Mouse (Mus musculus): ENCODE data around the gene Ccl9.
"Not testable (repeated sequence)": the region's sequence is repeated elsewhere in the genome, so short reads cannot be mapped to it uniquely, and the experiment has no call there.

Gene Ccl9

DNA sequence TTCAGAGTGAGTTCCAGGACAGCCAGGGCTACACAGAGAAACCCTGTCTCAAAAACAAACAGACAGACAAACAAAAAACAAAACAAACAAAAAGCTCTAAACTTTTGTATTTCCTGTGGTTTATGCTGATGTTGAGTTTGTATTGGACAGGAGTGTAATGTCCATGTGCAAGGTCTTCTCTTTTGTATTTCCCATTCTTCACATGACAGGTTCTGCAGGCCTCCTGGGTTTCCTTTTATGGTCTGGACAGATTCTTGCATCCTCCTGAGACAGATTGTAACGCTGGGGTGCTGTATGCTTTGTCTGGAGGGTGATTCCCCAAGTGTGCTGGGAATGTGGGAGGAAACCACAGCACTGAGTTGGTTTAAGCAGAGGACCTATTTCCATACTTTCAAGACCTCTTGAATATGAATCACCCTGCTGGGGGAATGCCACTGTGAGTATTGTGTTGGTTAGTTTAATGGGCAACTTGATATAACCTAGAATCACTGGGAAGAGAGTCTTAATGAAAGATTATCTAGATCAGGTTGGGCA lies 2.3 kb upstream of the Ccl9 start:
- DNase-seq (ENCODE audit: low spot score): no peak

DNA sequence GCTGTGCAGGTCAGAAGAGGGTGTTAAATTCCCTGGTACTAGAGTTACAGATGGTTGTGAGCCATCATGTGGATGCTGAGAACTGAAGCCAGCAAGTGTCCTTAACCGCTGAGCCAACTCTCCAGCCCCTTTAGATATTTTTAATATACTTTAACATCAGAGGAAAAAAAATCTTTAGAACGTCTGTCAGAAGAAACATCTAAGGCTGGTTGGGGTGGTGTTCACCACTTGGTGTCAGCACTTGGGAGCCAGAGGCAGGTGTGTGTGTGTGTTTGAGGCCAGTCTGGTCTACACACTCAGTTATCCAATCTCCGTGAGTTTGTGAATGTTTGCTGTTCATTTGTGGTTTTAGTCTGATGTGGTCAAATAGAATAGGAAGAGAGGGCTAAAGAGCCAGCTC lies 563 bp upstream of the Ccl9 start:
- DNase-seq (ENCODE audit: low spot score): no peak

DNA sequence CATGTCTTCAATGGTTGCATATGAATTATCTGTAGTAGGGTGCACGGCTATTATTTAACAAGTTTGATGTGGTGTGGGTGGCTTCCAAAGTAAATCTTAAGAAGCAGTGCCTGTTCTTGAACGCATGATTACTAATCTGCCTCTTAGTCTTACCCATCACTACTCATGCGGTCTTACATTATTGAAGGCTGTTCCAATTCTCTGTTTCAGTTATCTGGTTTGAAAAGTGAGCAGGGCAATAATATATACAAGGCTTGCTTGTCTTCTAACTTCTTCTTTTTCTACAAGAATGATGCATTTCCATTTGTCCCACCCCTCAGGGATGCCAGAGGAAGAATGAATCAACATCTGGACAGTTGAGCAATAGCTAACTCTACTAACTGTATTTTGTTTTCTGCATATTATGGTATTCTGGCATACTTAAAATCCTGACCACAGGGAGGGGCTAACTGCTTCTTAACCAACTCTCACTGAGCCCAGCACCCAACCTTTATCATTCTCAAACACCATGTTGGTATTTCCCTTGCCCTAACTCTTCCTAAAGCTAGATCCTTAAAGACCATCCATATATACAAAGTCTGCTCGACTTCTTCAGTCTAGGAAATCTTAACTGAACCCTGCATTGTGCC lies 1.4 kb downstream of the Ccl9 start:
- DNase-seq (ENCODE audit: low spot score): no peak

DNA sequence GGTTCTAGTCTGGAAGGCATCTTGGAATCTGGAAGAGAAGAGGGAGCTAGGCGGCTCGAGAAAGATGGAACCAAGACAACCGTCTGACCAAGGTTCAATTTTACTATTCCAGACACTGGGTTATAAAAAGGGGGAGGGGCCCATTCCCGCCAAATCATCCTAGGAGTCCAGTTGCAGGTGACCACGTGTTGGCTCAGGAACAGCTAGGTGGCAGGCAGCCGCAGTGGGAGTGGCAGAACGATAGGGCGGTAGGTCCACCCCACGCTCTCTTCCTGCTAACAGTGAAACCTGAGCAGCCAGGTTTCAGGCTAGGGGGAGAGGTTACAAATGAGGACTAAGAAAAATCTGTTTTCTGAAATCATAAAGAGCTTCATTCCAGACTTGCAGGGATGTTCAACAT lies 5.6 kb downstream of the Ccl9 start:
- DNase-seq (ENCODE audit: low spot score): no peak

GRCm38 (mm10) chr11:83572223-83572622 lies 6.2 kb downstream of the Ccl9 start:
- no peak for DNase-seq (ENCODE audit: low spot score)

DNA sequence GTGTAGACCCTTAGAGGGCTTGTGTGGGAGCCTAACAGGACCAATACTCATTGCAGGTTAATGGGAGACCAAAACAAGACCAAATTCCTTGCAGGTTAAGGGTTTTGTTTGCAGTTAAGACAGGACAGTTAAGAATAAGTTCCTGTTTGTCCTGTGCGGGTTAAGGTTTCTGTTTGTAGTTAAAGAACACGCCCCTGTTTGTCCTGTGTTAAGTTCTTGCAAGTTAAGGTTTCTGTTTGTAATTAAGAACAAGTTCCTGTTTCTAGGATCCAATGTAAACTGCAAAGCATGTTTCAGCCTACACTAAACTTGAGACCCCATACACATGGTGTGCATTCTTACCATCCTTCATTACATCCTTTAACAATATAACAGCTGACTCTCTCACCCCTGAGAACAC lies 8.2 kb downstream of the Ccl9 start:
- DNase-seq (ENCODE audit: low spot score): no peak

- no peak for DNase-seq (ENCODE audit: low spot score)
These were observed 9.2 kb downstream of the Ccl9 start for GRCm38 (mm10) chr11:83569249-83569648.

DNA sequence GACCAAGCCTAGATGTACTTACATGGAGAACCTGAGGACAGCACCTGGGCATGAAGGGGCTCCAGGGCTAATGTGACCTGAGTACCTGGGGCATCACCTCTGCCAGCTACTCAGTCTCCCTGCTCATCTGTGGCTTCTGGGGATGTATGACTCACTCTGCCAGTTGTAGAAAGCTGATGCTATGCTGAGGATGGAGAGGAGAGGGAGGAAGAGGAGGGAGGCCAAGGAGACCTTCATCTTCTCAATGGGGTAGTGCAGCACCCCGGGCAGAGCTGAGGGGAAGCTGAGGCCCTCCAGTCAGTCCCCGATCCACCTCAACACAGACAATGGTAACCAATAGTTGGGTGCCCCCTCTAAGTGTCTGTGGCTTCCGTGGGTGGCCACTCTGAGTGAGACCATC lies 9.7 kb downstream of the Ccl9 start:
- no peak for DNase-seq (ENCODE audit: low spot score)

DNA sequence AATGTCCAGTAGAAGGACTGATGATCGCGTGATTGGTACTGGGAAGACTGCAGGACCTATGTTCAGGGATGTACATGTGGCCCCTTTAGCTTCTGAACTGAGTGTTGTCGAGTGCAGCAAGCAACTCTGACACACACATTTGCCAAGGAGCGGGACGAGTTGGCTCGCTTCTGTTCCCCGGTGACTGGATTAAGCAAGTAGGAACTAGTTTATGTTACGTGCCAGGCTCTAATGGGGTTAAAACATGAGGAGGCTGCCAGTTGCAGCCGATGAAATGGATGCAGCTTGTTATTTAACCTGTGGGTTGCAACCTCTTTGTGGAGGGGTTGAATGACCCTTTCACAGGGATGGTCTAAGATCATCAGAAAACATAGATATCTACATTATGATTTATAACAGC lies 10.4 kb downstream of the Ccl9 start:
- no peak for DNase-seq (ENCODE audit: low spot score)

DNA sequence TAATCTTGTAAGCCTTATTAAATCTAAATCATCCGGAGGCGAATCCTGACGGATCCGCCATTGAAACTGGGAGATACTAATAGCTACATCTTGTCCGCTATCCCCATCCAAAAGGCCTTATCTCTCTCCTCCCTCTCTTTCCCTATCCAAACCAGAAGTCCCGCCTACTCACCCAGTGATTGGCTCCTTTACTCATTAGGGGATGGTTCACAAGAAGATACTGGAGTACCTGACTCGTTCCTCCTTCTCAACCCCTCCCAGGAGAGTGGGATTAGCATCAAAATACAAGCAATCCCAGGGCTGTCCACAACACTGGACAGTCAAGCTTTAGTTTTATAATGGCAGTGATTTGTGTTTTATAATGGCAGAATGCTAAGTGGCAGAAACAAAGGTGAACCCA lies 11.1 kb downstream of the Ccl9 start:
- no peak for DNase-seq (ENCODE audit: low spot score)

DNA sequence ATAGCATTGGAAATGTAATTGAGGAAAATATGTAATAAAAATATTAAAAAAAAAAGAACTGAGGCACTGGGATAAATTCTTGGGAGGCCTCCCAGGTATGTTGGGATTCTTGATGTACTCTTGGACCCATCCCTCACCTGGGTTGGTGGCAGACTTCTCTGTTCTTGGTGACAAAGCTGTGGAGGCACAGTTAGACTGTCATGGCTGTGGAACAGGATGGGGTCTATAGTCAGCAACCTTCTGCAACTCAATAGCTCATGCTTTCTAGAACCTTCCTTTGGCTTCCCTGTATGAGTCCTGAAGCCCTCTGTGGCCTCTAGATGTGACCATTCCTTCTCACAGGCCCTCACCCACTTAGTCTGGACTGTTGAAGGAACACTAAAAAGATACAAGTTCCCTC lies 11.8 kb downstream of the Ccl9 start:
- no peak for DNase-seq (ENCODE audit: low spot score)

DNA sequence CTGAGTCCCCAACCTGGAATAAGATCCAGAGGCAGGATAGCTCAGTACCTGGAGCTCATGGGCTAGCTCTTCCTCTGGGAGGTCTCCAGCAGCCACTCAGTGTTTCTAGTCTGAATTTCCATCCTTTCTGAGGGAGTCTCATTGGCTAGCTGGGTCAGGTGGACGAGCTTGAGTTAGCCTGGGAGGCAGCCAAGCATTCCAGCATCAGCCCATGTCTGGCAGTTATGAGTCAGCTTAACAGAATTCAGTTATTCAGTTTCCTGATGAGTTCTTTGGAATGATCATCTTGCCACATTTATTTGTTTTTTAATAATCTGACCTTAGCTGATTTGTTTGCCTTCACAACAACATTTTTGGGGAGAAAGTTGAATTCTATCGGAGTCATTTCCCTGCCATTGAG lies 14.7 kb downstream of the Ccl9 start:
- no peak for DNase-seq (ENCODE audit: low spot score)

DNA sequence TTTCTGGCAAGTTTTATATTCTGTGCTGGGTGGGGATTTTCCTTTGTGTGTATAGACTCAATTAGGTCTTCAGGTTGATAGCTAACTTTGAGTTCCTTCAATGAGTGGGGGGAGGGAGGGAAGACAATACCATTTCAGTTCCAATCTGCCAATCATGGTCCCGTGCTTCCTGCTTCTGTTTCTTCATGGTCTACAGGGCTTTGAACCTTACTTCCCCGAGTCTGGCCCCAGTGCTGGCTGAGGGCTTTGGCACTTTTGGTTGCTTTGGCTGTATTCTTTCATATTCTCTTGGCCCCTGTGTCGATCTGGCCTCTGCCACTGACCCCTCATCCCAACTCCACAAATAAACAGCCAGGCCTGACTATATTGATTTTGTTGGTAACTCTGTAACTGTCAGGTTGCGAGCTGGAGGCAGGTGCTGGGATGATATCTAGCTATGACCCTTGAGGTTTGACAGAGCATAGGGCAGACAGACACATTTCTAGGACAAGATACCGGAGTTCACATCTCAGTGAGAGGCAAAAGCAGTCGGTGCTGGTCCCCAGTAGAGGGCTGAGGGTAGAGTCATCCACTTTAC lies 16.0 kb downstream of the Ccl9 start:
- DNase-seq (ENCODE audit: low spot score): no peak

DNA sequence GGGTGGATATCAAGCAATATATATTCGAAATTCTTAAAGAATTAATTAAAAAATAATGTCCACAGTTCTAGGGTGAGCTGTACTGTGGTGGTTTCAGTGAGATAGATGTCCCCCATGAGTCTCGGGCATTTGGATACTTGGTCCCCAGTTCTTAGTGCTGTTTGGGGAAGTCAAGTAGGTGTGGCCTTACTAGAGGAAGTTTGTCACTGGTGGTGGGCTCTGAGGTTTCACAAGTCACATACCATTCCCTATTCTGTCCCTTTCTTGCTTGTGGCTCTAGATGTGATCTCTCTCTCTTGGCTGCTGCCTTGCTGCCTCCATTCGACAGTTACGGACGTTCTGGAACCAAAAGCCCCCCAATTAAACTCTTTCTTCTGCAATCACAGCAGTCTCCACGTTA lies 18.0 kb downstream of the Ccl9 start:
- no peak for DNase-seq (ENCODE audit: low spot score)

DNA sequence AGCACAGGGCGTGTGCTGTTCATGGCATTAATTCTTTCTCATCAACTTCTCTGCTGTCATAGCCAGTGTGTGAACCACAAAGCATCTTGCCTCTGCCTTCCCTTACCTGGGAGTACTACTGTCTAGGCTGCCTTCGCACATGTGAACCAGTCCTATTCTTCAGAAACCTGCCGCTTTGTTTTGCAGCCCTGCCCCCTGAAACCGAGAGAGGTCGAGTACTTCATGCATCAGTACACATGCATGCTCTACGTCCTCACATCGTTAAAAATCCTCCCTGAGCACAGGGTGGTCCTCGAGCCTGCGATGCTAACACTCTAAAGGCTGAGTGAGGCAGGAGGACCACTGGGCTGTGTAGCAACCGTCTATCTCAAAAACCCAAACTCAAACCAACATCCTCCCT lies 21.4 kb downstream of the Ccl9 start:
- no peak for DNase-seq (ENCODE audit: low spot score)

DNA sequence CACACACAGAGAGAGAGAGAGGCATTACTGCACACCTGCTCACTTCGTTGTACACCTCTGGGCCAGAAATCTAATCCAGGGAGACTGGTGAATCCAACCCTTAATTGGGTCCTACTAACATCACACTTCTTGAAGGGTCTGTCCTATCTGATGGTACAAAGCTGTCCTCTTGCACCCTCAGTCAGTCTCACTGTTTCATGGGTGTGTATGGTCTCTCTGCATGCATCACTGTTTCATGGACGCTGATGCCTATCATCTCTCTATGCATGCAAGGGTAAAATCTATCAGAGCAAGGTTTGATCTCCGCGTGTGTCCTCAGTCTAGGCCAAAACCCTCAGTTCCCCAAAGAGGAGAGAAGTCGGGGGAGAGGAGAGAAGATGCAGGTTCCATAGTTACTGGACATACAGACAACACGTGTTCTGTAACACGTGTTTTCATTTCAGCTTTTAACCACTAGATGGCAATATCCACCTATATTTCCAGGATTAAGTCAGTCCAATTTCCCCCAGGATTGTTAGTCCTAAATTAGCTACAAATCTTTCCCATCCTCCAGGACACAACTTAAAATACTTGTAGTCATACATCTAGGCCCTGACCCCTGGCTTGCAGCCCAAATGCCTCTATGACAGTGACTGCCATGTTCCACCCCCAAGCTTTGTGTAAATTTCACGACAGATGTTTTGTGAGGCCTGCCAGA lies 22.2 kb downstream of the Ccl9 start:
- DNase-seq (ENCODE audit: low spot score): peak; percentile 37

GRCm38 (mm10) chr11:83551668-83552067 lies 26.8 kb downstream of the Ccl9 start:
- DNase-seq (ENCODE audit: low spot score): no peak

GRCm38 (mm10) chr11:83551037-83551436 lies 27.4 kb downstream of the Ccl9 start:
- not testable (repeated sequence) for DNase-seq (ENCODE audit: low spot score)

DNA sequence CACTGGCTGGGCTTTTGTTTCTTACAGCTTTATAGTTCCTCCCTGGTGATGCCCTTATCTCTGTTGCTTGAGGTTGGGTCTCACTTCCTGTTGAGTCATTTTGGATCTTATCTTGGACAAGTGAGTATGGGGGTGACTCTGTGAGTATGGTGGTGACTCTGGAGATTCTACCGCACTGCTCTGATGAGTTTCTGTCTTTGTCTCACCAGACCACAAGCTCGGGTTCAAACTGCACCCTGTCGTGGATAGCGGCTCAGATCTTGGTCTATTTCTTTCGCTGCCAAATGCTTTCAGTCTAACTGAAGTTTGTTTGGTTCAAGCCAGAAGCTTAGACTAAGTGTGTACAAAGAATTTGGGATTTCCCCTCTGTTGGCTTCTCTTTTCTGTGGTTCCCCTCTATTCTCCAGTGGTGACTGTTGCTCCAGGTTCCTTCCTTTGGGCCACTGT lies 28.2 kb downstream of the Ccl9 start:
- no peak for DNase-seq (ENCODE audit: low spot score)

DNA sequence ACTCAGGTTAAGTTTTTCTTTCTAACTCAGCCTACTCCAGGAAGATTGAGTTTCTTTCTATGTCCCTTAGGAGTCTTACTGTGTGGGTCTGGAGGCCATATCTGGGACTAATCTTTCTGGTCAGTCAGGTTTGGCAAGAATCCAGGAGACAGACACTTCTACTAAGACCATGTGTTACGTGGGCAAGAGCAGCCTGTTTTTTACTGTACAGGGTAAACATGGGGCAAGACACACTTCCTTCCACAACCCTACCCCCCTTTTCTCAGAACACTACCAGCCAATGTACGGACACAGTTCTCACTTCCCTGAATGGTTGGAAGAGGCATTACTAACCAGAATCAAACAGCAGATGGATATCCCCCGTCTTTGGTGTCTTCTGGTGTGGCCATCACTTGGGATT lies 34.2 kb downstream of the Ccl9 start:
- DNase-seq (ENCODE audit: low spot score): no peak

DNA sequence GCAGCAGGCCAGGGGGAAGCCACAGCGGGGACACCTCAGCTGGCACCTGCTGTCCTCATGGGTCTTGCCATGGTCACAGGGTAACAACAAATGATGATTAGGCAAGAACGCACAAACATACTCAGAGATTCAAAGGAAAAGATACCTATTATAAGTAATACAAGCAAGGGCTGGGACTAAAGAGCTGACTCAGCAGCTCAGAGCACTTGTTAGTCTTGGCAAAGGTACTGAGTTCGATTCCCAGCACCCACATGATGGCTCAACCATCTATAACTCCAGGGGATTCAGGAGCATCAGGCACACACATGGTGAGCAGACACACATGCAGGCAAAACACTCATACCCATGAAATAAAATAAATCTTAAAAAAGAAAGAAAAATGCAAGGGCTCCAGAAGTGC lies 37.0 kb downstream of the Ccl9 start:
- DNase-seq (ENCODE audit: low spot score): no peak

DNA sequence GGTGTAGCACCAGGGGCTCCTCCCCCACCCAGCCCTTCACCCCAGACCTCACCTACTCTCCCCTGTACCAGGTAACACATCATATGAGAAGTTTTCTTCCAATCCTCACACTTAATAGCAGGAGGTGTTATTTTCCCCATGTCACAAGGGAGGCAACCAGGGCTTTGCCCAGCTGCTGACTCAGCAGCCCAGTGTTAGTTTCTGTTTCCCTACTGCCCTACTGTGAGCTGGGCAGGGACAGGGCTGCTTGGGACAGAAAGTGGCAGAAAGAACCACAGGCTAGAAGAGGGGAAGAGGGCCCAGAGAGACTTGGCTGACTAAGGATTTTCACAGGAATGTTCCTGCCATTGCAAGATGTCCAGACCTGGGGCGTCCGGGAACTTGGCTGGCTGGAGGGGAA lies 37.5 kb downstream of the Ccl9 start:
- no peak for DNase-seq (ENCODE audit: low spot score)

- no peak for DNase-seq (ENCODE audit: low spot score)
These were observed 39.6 kb downstream of the Ccl9 start for GRCm38 (mm10) chr11:83538705-83539314.

Measured in c-Kit-positive CD71-positive TER-119-positive erythroid progenitor cells, embryonic 14.5 days (primary cell).